Mouse (Mus musculus) bone marrow macrophage, adult 2 months (primary cell): ENCODE measurements at regions not wholly inside any gene's neighbourhood (a gene's known extent, or its start where the extent isn't known, plus 50 kb on each side); places are given as distances from the start of the nearest gene placed in this dataset.

Experiments
- CTCF ChIP-seq: IDR thresholded peaks from 2 replicates; pipeline ENCODE4 v1.5.1; 2012; ENCODE audit warnings: low read depth, mild to moderate bottlenecking, low read length, moderate library complexity
- POLR2A ChIP-seq: IDR thresholded peaks from 2 replicates; pipeline ENCODE4 v1.6.1; 2012; ENCODE audit warnings: mild to moderate bottlenecking, low read depth, low read length, borderline replicate concordance

DNA sequence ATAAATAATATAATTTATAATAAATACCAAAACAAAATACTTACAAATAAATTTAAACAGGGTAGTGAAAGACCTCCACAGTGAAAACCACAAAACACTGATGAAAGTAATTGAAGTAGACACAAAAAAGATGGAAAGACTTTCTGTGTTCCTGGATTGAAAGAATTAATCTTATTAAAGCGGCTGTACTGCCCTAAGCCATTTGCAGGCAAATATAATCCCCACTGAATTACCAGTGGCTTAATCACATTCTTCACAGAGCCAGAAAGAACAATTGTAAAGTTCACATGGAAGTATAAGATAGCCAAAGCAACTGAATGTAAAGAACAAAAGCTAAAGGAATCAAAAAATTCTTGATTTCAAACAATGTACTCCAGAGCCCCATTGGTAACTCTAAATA is 298.8 kb downstream of the Edem1 start:
- no peak for TF ChIP-seq POLR2A
- TF ChIP-seq CTCF = no peak
